Mouse (Mus musculus) heart, embryonic 11.5 days (tissue): Measurements from ENCODE around the gene Hmg20b. TPM values are rescaled to one million over a fixed set of nuclear protein-coding genes. Genes with fewer than 3 reads are reported as not detected.

Source experiments
- ATAC-seq: fragments of 200-750 bp; cut with Nextera tagmentation; replicated peaks from 2 replicates; pipeline ENCODE4 v1.8.0; 2017; ENCODE audit warnings: moderate library complexity; ENCODE audit not compliant: insufficient number of reproducible peaks, low FRiP score, low TSS enrichment
- H3K27ac ChIP-seq: fragments of 300-500 bp; sonication (generic); 2 replicates; pipeline ENCODE4 v1.5.1; 2014; ENCODE audit warnings: mild to moderate bottlenecking, low read depth, low read length
- H3K27me3 ChIP-seq: fragments of 300-500 bp; sonication (generic); 2 replicates; pipeline ENCODE4 v1.6.1; 2014; ENCODE audit warnings: mild to moderate bottlenecking, low read length, mixed read lengths; ENCODE audit not compliant: control insufficient read depth, insufficient read depth
- H3K36me3 ChIP-seq: fragments of 300-500 bp; sonication (generic); 2 replicates; pipeline ENCODE4 v1.6.1; 2014; ENCODE audit warnings: mild to moderate bottlenecking, low read length, moderate library complexity, mixed read lengths; ENCODE audit not compliant: control insufficient read depth, insufficient read depth
- H3K4me1 ChIP-seq: fragments of 300-500 bp; sonication (generic); 2 replicates; pipeline ENCODE4 v1.6.1; 2014; ENCODE audit warnings: low read length; ENCODE audit not compliant: control insufficient read depth, insufficient read depth
- H3K4me2 ChIP-seq: fragments of 300-500 bp; sonication (generic); 2 replicates; pipeline ENCODE4 v1.6.1; 2014; ENCODE audit warnings: mild to moderate bottlenecking, moderate library complexity
- H3K4me3 ChIP-seq: fragments of 300-500 bp; sonication (generic); 2 replicates; pipeline ENCODE4 v1.5.1; 2014; ENCODE audit warnings: low read depth, low read length
- H3K9ac ChIP-seq: fragments of 300-500 bp; sonication (generic); 2 replicates; pipeline ENCODE4 v1.6.1; 2014; ENCODE audit warnings: mild to moderate bottlenecking, low read depth, low read length, moderate library complexity
- H3K9me3 ChIP-seq: fragments of 300-500 bp; sonication (generic); replicated peaks from 2 replicates; pipeline ENCODE4 v1.6.1; 2016; ENCODE audit warnings: low read length; ENCODE audit not compliant: control insufficient read depth
- WGBS: fragments of 180-500 bp; shearing (Covaris S2); extraction: QIAGEN DNeasy Blood & Tissue Kit; methylation state at CpG from one replicate; pipeline ENCODE4 v1.1.7; 2014; ENCODE audit not compliant: insufficient replicate concordance; 5-methylcytosine and 5-hydroxymethylcytosine counted together
- polyA plus RNA-seq: library from polyadenylated mRNA; unstranded; fragments of >200 nt; fragmentation: Nextera tagmentation; extraction: Ambion mirVana; gene quantifications from 2 replicates; pipeline ENCODE4 v1.2.1, GENCODE M21; 2014

The Hmg20b gene
- polyA plus RNA-seq, 1 experiment from 2014 or later, result 107 TPM

DNA sequence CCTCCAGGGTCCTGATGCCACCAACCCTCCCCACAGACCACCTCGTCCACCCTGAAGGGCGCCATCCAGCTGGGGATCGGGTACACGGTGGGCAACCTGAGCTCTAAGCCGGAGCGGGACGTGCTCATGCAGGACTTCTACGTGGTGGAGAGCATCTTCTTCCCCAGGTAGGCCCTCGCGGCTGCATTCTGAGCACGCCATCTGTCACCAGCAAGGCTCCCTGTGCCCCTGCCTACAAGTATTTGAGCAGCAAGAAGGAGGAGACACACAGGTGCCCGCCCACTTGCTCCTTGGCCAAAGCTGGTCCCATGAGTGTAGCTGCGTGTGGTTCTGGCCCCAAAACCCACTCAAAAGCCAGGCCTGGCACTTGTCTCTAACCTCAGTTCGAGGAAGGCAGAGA is 44.6 kb downstream of the Hmg20b start:
- no peak for ATAC-seq
- Histone ChIP-seq H3K4me3 (no peak overlapping the region), H3K27me3 (no peaks in the 10 kb centered on the region), H3K4me2 (no peak overlapping the region), H3K4me1 (peaks cover 40% of the 10 kb centered on the region), H3K36me3 (peaks cover 32% of the 10 kb centered on the region), H3K27ac (no peak overlapping the region), H3K9ac (no peak overlapping the region), H3K9me3 (no peaks in the 10 kb centered on the region)
- 89% methylated on average over 14 of the region's 14 CpGs for WGBS

DNA sequence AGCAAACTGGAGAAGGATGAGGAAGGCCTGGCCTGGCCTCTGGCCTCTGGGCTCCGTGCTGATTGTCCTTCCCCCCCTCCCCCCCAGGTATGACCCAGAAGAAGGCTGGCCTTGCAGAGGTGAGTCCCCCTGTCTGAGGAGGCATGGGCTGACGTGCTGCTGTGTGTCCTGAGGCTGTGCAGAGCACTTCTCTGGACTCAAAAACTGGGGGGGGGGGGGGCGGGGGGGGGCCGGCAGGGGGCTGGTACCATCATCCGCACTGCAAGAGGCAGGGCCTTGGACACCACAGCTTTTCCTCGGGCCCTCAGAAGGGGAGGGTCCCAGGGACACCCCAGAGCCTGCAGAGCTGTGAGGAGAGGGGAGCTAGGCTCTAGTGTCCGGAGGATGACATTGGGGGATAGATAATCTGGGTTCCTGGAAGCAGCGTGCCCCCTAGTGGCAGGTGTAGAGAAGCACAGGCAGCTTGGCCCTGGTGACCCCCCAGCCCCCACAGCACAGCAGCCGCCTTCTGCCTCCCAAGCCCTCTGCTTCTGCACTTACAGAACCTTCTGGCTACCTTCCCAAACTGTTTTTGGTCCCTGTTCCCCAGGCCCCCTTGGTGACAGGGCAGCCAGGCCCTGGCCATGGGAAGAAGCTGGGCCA is 45.6 kb downstream of the Hmg20b start:
- H3K27ac ChIP-seq, result no peak overlapping the region
- WGBS, result 22% methylated on average over 8 of the region's 9 CpGs
- peaks cover 49% of the 10 kb centered on the region for H3K4me1 ChIP-seq
- no peaks in the 10 kb centered on the region for H3K27me3 ChIP-seq
- H3K4me2 ChIP-seq, result no peak overlapping the region
- no peak overlapping the region for H3K9ac ChIP-seq
- no peak overlapping the region for H3K4me3 ChIP-seq
- ATAC-seq, result no peak
- no peaks in the 10 kb centered on the region for H3K9me3 ChIP-seq
- H3K36me3 ChIP-seq, result peaks cover 28% of the 10 kb centered on the region

DNA sequence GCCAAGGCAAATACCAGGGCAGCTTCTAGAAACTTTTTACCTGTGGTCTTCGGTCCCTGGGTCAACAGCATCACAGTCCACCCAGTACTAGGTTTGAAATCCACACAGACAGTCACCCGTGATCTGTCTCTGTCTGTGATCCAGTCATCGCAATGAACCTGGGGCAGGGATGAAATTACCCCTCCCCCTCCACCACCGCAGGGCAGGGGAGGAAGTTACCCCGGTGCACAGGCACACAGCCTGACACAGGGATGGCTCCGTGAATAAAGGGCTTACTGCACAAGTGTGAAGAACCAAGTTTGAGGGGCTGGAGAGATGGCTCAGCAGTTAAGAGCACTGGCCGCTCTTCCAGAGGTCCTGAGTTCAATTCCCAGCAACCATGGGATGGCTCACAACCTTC is 46.5 kb downstream of the Hmg20b start:
- no peaks in the 10 kb centered on the region for H3K27me3 ChIP-seq
- no peak for ATAC-seq
- H3K9me3 ChIP-seq, result no peaks in the 10 kb centered on the region
- no peak overlapping the region for H3K4me2 ChIP-seq
- H3K4me3 ChIP-seq, result no peak overlapping the region
- no peak overlapping the region for H3K9ac ChIP-seq
- peaks cover 56% of the 10 kb centered on the region for H3K4me1 ChIP-seq
- 69% methylated on average over 7 of the region's 7 CpGs for WGBS
- peaks cover 22% of the 10 kb centered on the region for H3K36me3 ChIP-seq
- H3K27ac ChIP-seq, result no peak overlapping the region

DNA sequence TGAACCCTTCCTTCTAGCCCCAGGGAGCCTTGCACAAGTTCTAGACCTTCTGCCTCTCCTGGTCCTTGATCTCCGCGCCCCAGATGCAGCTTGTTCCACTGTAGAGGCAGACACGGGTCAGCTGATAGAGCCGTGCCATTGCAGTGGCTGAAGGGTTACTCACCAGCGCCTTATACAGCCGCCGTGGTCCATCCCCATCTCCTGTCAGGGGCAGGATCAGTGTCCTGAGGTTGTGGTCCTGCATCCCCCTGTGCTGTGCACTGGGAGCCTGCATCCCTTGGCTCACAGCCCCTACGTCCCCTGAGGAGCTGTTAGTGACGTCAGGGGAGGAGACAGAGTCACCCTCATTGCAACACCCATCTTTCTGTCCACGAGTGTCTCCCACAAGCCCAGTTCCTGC is 47.0 kb downstream of the Hmg20b start:
- Histone ChIP-seq H3K9ac (peak overlapping the region; percentile 52; the same call in 1 of the 2 replicates), H3K4me3 (peak overlapping the region; percentile 18; the same call in 1 of the 2 replicates), H3K4me2 (peak overlapping the region; percentile 50), H3K4me1 (peaks cover 56% of the 10 kb centered on the region), H3K27me3 (no peaks in the 10 kb centered on the region), H3K36me3 (peaks cover 20% of the 10 kb centered on the region), H3K27ac (peak overlapping the region; percentile 70), H3K9me3 (no peaks in the 10 kb centered on the region)
- ATAC-seq, result no peak; the same call in 1 of the 2 replicates
- WGBS, result 57% methylated on average over 10 of the region's 10 CpGs

DNA sequence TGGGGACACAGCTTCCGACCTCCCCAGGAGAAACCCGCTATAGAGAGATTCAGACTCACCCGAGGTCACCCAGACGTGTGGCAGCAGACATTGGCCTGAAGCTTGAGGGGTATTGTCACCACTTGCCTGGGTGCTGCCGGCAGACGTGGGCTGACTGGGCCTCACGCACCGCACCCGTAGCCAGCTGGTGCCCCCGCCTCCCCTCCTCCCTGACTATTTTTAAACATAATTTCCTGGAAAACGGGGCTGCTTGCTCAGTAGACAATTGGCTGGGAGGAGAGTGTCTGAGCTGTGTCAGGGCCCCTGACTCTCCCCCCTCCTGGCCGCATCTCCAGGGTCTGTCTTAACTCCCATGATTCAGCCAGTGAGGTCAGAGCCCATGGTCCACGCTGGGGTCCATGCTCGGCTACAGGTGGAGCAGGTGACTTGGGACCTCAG is 47.5 kb downstream of the Hmg20b start:
- H3K4me3 ChIP-seq, result peak overlapping the region; percentile 18
- H3K4me1 ChIP-seq, result peaks cover 61% of the 10 kb centered on the region

DNA sequence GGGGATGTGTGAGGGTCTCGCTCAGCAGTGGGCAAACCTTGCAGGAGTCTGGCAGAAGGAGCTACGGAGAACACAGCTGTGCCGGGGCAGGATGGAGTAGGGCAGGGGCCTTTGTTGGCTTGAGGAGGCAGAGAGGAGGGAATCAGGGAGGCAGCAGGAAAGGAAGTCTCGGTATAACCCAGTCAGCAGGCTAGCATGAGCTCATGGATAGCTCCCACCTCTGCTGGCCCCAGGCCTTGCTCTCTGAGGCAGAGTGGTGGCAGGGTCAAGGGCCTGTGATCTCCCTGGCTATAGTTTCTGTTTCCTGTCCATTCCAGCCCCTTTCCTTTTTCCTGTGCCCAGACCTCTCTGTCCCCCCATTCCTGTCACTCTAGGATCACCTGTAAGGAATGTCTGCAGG is 48.0 kb downstream of the Hmg20b start:
- H3K27me3 ChIP-seq, result no peaks in the 10 kb centered on the region
- no peaks in the 10 kb centered on the region for H3K9me3 ChIP-seq
- peak overlapping the region; percentile 52; the same call in 1 of the 2 replicates for H3K9ac ChIP-seq
- 54% methylated on average over 4 of the region's 4 CpGs for WGBS
- peaks cover 65% of the 10 kb centered on the region for H3K4me1 ChIP-seq
- ATAC-seq, result no peak; the same call in 1 of the 2 replicates
- H3K36me3 ChIP-seq, result peaks cover 10% of the 10 kb centered on the region
- peak overlapping the region; percentile 70 for H3K27ac ChIP-seq
- peak overlapping the region; percentile 17; the same call in 1 of the 2 replicates for H3K4me3 ChIP-seq
- H3K4me2 ChIP-seq, result peak overlapping the region; percentile 50

More for the DNA sequence above, 47.5 kb downstream of the Hmg20b start:
- peak overlapping the region; percentile 50 for H3K4me2 ChIP-seq
- WGBS, result 25% methylated on average over 14 of the region's 14 CpGs
- peak overlapping the region; percentile 70 for H3K27ac ChIP-seq
- no peaks in the 10 kb centered on the region for H3K27me3 ChIP-seq
- peak; percentile 47; the same call in 1 of the 2 replicates for ATAC-seq
- H3K9me3 ChIP-seq, result no peaks in the 10 kb centered on the region
- peak overlapping the region; percentile 52; the same call in 1 of the 2 replicates for H3K9ac ChIP-seq
- H3K36me3 ChIP-seq, result peaks cover 15% of the 10 kb centered on the region

DNA sequence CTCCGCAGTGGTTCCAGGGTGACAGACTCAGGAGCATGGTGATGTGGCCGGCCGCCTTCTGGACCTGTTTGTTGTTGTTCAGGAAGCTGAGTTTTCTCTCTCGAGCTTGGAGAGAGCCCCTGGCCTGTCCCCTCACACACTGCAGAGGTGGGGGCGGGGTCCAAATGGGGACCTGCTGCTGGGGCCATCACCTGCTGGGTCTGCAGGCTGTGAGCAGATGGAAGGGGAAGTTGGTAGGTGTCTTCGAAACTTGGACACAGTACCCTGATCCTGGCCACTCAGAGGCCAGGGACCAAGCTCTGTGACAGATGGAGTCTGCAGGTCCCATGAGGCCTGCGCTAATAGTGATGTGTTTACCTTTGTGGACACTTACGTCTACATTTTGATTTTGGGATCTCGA is 49.0 kb downstream of the Hmg20b start:
- Histone ChIP-seq H3K4me3 (no peak overlapping the region), H3K4me1 (peaks cover 66% of the 10 kb centered on the region), H3K36me3 (peaks cover 2% of the 10 kb centered on the region; the same call in 1 of the 2 replicates), H3K4me2 (no peak overlapping the region), H3K9ac (no peak overlapping the region), H3K27ac (no peak overlapping the region), H3K9me3 (no peaks in the 10 kb centered on the region), H3K27me3 (no peaks in the 10 kb centered on the region)
- no peak for ATAC-seq
- WGBS, result 81% methylated on average over 9 of the region's 9 CpGs

DNA sequence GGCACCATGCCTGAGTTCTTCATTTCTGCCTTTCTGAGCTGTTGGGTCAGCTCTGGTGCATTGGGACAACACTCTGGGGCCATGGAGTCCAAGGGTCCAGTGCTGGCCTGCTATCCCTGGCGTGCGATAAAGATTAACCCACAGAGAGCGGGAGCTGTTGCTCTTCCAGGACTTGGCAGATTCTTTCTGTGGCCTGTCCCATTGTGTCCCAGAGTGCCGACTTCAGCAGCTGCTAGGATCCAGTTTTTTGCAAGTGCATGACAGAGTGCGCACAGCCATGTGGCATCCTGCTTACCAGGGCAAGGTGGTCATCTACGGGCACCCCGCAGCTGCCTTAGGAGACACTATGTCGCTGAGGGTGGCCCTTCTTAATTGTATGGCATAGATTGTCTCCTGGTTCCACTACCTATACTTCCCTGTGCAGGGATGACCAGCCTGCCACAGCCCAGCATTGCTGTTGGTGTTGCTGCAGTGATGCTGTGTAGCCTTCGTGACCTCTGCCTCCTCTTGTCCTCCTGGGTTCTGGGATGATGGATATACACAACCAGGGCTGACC is 49.9 kb downstream of the Hmg20b start:
- Histone ChIP-seq H3K9me3 (no peaks in the 10 kb centered on the region), H3K27me3 (no peaks in the 10 kb centered on the region), H3K4me1 (peaks cover 72% of the 10 kb centered on the region), H3K27ac (no peak overlapping the region), H3K9ac (no peak overlapping the region), H3K4me3 (no peak overlapping the region), H3K4me2 (no peak overlapping the region), H3K36me3 (no peaks in the 10 kb centered on the region)
- WGBS, result 76% methylated on average over 9 of the region's 9 CpGs
- no peak for ATAC-seq
